Mouse (Mus musculus): Measurements from ENCODE around the gene Exosc8. TPM values are rescaled to one million over a fixed set of nuclear protein-coding genes. Genes with fewer than 3 reads are reported as not detected.

Exosc8 gene
- polyA plus RNA-seq, 1 experiment from 2014 or later: 180 TPM

DNA sequence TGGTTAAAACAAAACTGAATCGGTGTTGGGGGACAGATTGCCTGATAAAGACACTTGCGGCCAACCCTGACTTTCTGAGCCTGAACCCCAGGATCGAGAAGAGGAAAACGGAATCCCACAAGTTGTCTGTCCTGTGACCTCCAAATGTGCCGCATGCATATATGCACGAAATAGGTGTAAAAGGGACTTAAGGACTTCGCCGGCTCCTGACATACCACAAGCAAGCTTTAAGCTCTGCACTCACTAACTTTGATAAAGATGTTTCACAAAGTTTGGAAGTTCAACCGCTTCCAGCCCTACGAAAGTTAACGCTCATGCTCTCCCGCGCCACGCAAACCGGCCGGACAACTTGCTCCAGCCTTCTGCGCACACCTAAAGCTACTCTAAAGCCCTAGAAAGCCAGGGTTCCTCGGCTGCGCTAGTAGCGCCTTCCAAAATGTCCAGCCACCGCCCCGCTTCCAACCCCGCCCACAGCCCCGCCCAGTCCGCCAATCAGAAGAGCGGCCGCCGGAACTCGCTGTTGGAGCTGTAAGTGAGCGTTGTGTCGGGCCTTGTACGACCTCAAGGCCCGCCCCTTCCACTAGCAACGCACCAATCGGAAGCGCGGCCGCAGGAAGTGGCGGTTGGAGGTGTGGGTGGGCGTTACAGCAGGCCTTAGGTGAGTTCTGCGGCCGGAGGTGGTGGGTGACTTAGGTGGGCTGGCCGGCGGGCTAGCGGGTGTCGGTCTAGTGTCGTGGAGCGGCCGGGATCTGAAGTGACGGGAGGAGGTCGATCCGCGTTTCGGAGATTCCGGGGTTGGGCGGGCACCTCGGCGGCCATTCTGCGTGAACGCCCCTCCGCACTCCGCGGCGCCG is 42.8 kb downstream of the Exosc8 start, which contains the start of gene Supt20:
Gene Supt20, plus strand, starts transcription at position 606 of the 854 bp plus-strand sequence.
- 2% methylated on average over 65 of the region's 65 CpGs for WGBS

DNA sequence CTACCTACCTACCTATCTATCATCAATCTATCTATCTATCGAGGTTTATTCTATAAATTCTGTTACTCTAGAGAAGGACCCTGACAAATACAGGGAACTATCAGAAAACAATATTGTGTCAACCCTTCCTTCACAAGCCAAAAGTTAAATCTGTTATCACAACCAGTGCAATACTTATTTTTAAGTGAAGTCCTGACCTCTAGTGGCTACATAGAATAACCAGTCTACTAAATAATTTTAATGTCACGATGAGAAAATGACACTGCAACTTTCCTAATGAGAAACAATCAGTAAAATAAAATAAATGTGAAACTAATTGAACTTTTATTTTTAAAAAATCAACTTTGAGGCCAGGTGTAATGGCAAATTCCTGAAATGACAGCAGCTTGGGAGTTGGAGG is 46.1 kb downstream of the Exosc8 start:
- Histone ChIP-seq H3K27ac (replicated peaks) (no peak overlapping the region), H3K36me3 (no peaks in the 10 kb centered on the region), H3K4me1 (peaks cover 11% of the 10 kb centered on the region), H3K27me3 (ENCODE audit: low read depth, poor library complexity, severe bottlenecking) (peaks cover 4% of the 10 kb centered on the region; the same call in 1 of the 2 replicates), H3K4me3 (no peak overlapping the region), H3K9me3 (replicated peaks) (no peaks in the 10 kb centered on the region)
- WGBS: 63% methylated on average over 2 of the region's 2 CpGs
- no peak for DNase-seq (ENCODE audit: low spot score)

More for the DNA sequence above, 42.8 kb downstream of the Exosc8 start, which contains the start of gene Supt20:
- peak within 1 kb of the TSS; percentile 91 for H3K27ac ChIP-seq (replicated peaks)
- H3K9me3 ChIP-seq (replicated peaks): no peaks in the 10 kb centered on the region
- peaks cover 14% of the 10 kb centered on the region for H3K4me1 ChIP-seq
- peaks cover 4% of the 10 kb centered on the region; the same call in 1 of the 2 replicates for H3K27me3 ChIP-seq (ENCODE audit: low read depth, poor library complexity, severe bottlenecking)
- peaks cover 29% of the 10 kb centered on the region for H3K36me3 ChIP-seq
- peak; percentile 95 for DNase-seq (ENCODE audit: low spot score)
- peak within 1 kb of the TSS; percentile 81 for H3K4me3 ChIP-seq

DNA sequence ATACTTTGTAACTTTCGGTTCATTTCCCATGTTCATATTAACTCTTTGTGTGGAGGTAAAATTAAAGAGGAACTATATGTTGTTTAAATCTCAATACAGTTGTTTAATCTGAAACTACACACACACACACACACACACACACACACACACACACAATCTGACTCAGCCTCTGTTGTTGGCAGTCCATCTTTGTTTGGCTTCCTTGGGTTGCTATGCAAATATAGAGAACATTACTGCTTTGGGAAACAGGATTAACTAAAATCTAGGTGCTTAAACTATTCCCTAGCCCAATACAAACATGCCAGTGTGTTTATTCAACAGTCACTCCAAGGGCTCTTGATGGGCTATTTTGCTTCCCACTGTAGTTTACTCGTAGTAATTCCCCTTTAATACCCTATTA is 47.9 kb downstream of the Exosc8 start:
- DNase-seq (ENCODE audit: low spot score): no peak
- Histone ChIP-seq H3K4me3 (no peak overlapping the region), H3K9me3 (replicated peaks) (no peaks in the 10 kb centered on the region), H3K4me1 (peaks cover 4% of the 10 kb centered on the region), H3K36me3 (no peaks in the 10 kb centered on the region), H3K27me3 (ENCODE audit: low read depth, poor library complexity, severe bottlenecking) (peaks cover 4% of the 10 kb centered on the region; the same call in 1 of the 2 replicates), H3K27ac (replicated peaks) (no peak overlapping the region)
- 83% methylated on average over 2 of the region's 2 CpGs for WGBS

DNA sequence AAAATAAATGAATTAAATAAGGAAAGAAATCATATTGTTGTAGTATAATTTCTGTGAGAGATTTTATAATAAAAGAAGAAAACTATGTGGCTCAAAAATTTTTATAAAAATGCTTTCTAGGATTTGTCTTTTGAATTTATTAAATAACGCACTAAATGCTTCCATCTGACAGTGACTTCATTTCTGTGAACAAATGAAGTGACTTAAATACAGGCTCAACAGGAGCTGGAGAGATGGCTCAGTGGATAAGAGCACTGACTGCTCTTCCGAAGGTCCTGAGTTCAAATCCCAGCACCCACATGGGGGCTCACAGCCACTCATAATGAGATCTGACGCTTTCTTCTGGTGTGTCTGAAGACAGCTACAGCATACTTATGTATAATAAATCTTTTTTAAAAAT is 50.0 kb downstream of the Exosc8 start:
- Histone ChIP-seq H3K36me3 (no peaks in the 10 kb centered on the region), H3K4me1 (no peaks in the 10 kb centered on the region), H3K4me3 (no peak overlapping the region), H3K27ac (replicated peaks) (no peak overlapping the region), H3K27me3 (ENCODE audit: low read depth, poor library complexity, severe bottlenecking) (no peaks in the 10 kb centered on the region), H3K9me3 (replicated peaks) (no peaks in the 10 kb centered on the region)
- DNase-seq (ENCODE audit: low spot score): no peak
- 94% methylated on average over 3 of the region's 3 CpGs for WGBS

DNA sequence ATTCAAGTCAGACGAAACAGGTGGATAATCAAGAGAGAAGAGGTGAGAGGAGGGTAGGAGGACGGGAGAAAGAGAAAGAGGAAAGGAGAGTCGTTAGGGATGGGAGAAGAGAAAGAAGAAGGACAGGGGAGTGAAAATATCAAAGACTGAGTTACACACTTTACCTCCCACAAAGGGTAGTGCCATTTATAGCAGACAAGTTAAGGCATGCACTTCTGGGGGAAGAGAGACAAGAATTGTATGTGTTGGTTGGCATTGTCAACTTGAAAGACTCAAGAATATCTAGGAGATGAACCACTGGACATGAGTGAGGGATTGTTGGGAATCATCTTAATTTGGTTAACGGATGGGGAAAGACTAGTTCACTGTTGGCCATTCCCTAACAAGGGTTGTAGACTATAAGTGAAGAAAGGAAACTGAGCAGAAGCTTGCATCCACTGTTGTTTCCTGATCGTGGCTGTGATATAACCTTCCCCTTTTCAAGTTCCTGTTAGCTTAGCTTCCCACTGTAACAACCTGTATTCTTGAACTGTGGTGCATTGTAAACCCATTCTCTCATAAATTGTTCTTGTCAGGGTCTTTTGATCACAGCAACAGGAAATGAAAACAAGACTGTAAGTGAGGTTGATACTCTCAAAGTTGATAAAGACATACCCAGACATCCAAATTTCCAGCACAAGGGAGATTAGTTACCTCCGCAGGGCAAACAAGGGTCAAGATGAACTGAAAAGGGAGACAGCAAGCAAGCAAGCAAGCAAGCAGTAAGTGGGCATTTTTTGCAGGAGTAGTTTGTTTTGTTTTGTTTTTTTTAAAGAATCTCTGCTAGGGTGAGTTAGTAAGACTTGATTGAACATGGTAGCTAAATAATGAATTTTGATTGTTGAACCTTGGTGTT is 53.6 kb downstream of the Exosc8 start:
- WGBS: 80% methylated on average over 6 of the region's 6 CpGs
- no peak overlapping the region for H3K4me3 ChIP-seq

More for the DNA sequence above, 53.6 kb downstream of the Exosc8 start:
- no peak overlapping the region for H3K27ac ChIP-seq (replicated peaks)
- DNase-seq (ENCODE audit: low spot score): no peak
- no peaks in the 10 kb centered on the region for H3K4me1 ChIP-seq
- H3K36me3 ChIP-seq: no peaks in the 10 kb centered on the region
- H3K27me3 ChIP-seq (ENCODE audit: low read depth, poor library complexity, severe bottlenecking): no peaks in the 10 kb centered on the region
- H3K9me3 ChIP-seq (replicated peaks): no peaks in the 10 kb centered on the region

Other genes with a start within 250 kb of the Exosc8 start
- 101 and 117 TPM in 2 replicates for gene Supt20, start 42.6 kb downstream of the Exosc8 start, polyA plus RNA-seq (2016; fragmentation: Nextera tagmentation; extraction: Ambion mirVana)
- 0.36 and 0.56 TPM in 2 replicates for gene Gm21958, start 21.0 kb downstream of the Exosc8 start, polyA plus RNA-seq (2016; fragmentation: Nextera tagmentation; extraction: Ambion mirVana)
- gene Alg5, start 146 bp upstream of the Exosc8 start, polyA plus RNA-seq (2016; fragmentation: Nextera tagmentation; extraction: Ambion mirVana): 42.4 and 44.6 TPM in 2 replicates
- gene Smad9, start 20.2 kb upstream of the Exosc8 start, polyA plus RNA-seq (2016; fragmentation: Nextera tagmentation; extraction: Ambion mirVana): 0.11 and 0.14 TPM in 2 replicates
- gene Rfxap, start 72.4 kb upstream of the Exosc8 start, polyA plus RNA-seq (2016; fragmentation: Nextera tagmentation; extraction: Ambion mirVana): 38.7 and 41.0 TPM in 2 replicates
- 0.16 and 0.38 TPM in 2 replicates for gene Sertm1, start 180.5 kb upstream of the Exosc8 start, polyA plus RNA-seq (2016; fragmentation: Nextera tagmentation; extraction: Ambion mirVana)